Mouse (Mus musculus) adrenal gland, postnatal 10 days (tissue): ENCODE measurements at regions not wholly inside any gene's neighbourhood (a gene's known extent, or its start where the extent isn't known, plus 50 kb on each side); places are given as distances from the start of the nearest gene placed in this dataset.

Experiments used
- DNase-seq: peaks from one replicate; pipeline ENCODE4 v3.0.0; 2021; ENCODE audit warnings: mixed read lengths

- no peak for DNase-seq
Observed at GRCm38 (mm10) chr1:154995778-154996390, 103.6 kb downstream of the Ier5 start.

GRCm38 (mm10) chr1:154993927-154994856, 105.2 kb downstream of the Ier5 start:
- no peak for DNase-seq

GRCm38 (mm10) chr1:154983325-154983724, 99.0 kb upstream of the Cacna1e start:
- DNase-seq, result peak; percentile 86

GRCm38 (mm10) chr1:154982836-154983235, 98.5 kb upstream of the Cacna1e start:
- peak; percentile 78 for DNase-seq

GRCm38 (mm10) chr1:154981687-154982086, 97.4 kb upstream of the Cacna1e start:
- no peak for DNase-seq

- no peak for DNase-seq
Observed at GRCm38 (mm10) chr1:154975732-154976131, 91.4 kb upstream of the Cacna1e start.

GRCm38 (mm10) chr1:154961271-154961670, 77.0 kb upstream of the Cacna1e start:
- no peak for DNase-seq

- DNase-seq, result peak; percentile 5
Observed at GRCm38 (mm10) chr1:154956625-154957031, 72.3 kb upstream of the Cacna1e start.

- DNase-seq, result no peak
Observed at GRCm38 (mm10) chr1:154952679-154953078, 68.4 kb upstream of the Cacna1e start.
